Mouse (Mus musculus): ENCODE measurements around the gene Hmcn2. TPM values are rescaled to one million over a fixed set of nuclear protein-coding genes. Genes with fewer than 3 reads are reported as not detected.

The Hmcn2 gene
- polyA plus RNA-seq, 1 experiment from 2014 or later = 1.0 TPM

- Histone ChIP-seq H3K4me3 (replicated peaks; ENCODE audit: low read depth, low read length) (no peak overlapping the region), H3K36me3 (ENCODE audit: insufficient read depth, low read length) (no peaks in the 10 kb centered on the region), H3K27me3 (ENCODE audit: insufficient read depth, low read length) (no peaks in the 10 kb centered on the region), H3K4me1 (replicated peaks; ENCODE audit: insufficient read depth, low read length) (no peaks in the 10 kb centered on the region; the same call in 1 of the 2 replicates), H3K9me3 (replicated peaks; ENCODE audit: low read length) (no peaks in the 10 kb centered on the region), H3K9ac (ENCODE audit: low read depth, low read length) (no peak overlapping the region), H3K27ac (no peak overlapping the region), H3K4me2 (ENCODE audit: low read length) (no peak overlapping the region)
- no peak for TF ChIP-seq CTCF (IDR thresholded peaks at IDR 0.05; ENCODE audit: low read depth)
- ATAC-seq (replicated peaks; ENCODE audit: low FRiP score, low read depth) = peak; percentile 57; the same call in 1 of the 2 replicates
- DNase-seq (ENCODE audit: low spot score) = peak; percentile 72
- WGBS = 18% methylated on average over 9 of the region's 9 CpGs
Observed at GRCm38 (mm10) chr2:31339826-31340225, 25.6 kb downstream of the Hmcn2 start.

GRCm38 (mm10) chr2:31341726-31342535, 27.7 kb downstream of the Hmcn2 start:
- Histone ChIP-seq H3K9me3 (replicated peaks; ENCODE audit: low read length) (no peaks in the 10 kb centered on the region), H3K4me1 (replicated peaks; ENCODE audit: insufficient read depth, low read length) (no peaks in the 10 kb centered on the region; the same call in 1 of the 2 replicates), H3K36me3 (ENCODE audit: insufficient read depth, low read length) (no peaks in the 10 kb centered on the region), H3K4me2 (ENCODE audit: low read length) (no peak overlapping the region), H3K27ac (no peak overlapping the region), H3K27me3 (ENCODE audit: insufficient read depth, low read length) (no peaks in the 10 kb centered on the region), H3K4me3 (replicated peaks; ENCODE audit: low read depth, low read length) (no peak overlapping the region), H3K9ac (ENCODE audit: low read depth, low read length) (no peak overlapping the region)
- WGBS = 77% methylated on average over 8 of the region's 8 CpGs
- no peak for TF ChIP-seq CTCF (IDR thresholded peaks at IDR 0.05; ENCODE audit: low read depth)
- DNase-seq (ENCODE audit: low spot score) (no peak), ATAC-seq (replicated peaks; ENCODE audit: low FRiP score, low read depth) (no peak)

- H3K27ac ChIP-seq = no peak overlapping the region
- ATAC-seq (replicated peaks; ENCODE audit: low FRiP score, low read depth) = no peak; the same call in 1 of the 2 replicates
- no peak overlapping the region for H3K4me3 ChIP-seq (replicated peaks; ENCODE audit: low read depth, low read length)
- H3K4me2 ChIP-seq (ENCODE audit: low read length) = no peak overlapping the region
- H3K27me3 ChIP-seq (ENCODE audit: insufficient read depth, low read length) = no peaks in the 10 kb centered on the region
- DNase-seq (ENCODE audit: low spot score) = peak; percentile 85
- H3K36me3 ChIP-seq (ENCODE audit: insufficient read depth, low read length) = no peaks in the 10 kb centered on the region
- no peak overlapping the region for H3K9ac ChIP-seq (ENCODE audit: low read depth, low read length)
- TF ChIP-seq CTCF (IDR thresholded peaks at IDR 0.05; ENCODE audit: low read depth) = no peak
- H3K9me3 ChIP-seq (replicated peaks; ENCODE audit: low read length) = no peaks in the 10 kb centered on the region
- H3K4me1 ChIP-seq (replicated peaks; ENCODE audit: insufficient read depth, low read length) = no peaks in the 10 kb centered on the region
- WGBS = 32% methylated on average over 12 of the region's 12 CpGs
Observed at GRCm38 (mm10) chr2:31346096-31346495, 31.9 kb downstream of the Hmcn2 start.

DNA sequence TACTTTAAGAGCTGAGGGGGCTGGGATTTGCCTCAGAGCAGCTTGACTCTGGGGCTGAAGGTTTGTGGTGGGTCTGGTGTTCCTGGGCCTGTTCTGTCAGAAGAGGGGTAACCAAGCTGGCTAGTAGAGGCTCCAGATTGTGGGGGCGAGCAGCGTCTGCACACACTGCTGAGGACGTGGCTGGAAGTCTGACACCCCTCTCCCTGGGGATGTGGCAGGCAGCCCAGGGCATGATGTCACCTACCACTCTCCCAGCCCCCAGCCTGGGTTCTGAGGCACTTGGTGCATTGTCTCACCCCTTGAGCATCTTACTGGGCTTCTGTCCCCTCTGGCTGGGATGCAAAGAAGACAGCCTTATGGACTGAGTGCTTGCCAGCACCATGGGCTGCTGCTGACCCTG, 34.2 kb downstream of the Hmcn2 start:
- TF ChIP-seq CTCF (IDR thresholded peaks at IDR 0.05; ENCODE audit: low read depth) = no peak
- WGBS = 72% methylated on average over 3 of the region's 3 CpGs
- Histone ChIP-seq H3K4me1 (replicated peaks; ENCODE audit: insufficient read depth, low read length) (no peaks in the 10 kb centered on the region), H3K27ac (no peak overlapping the region), H3K4me2 (ENCODE audit: low read length) (no peak overlapping the region), H3K9me3 (replicated peaks; ENCODE audit: low read length) (no peaks in the 10 kb centered on the region), H3K4me3 (replicated peaks; ENCODE audit: low read depth, low read length) (no peak overlapping the region), H3K36me3 (ENCODE audit: insufficient read depth, low read length) (no peaks in the 10 kb centered on the region), H3K27me3 (ENCODE audit: insufficient read depth, low read length) (no peaks in the 10 kb centered on the region), H3K9ac (ENCODE audit: low read depth, low read length) (no peak overlapping the region)
- ATAC-seq (replicated peaks; ENCODE audit: low FRiP score, low read depth) = no peak
- DNase-seq (ENCODE audit: low spot score) = no peak

DNA sequence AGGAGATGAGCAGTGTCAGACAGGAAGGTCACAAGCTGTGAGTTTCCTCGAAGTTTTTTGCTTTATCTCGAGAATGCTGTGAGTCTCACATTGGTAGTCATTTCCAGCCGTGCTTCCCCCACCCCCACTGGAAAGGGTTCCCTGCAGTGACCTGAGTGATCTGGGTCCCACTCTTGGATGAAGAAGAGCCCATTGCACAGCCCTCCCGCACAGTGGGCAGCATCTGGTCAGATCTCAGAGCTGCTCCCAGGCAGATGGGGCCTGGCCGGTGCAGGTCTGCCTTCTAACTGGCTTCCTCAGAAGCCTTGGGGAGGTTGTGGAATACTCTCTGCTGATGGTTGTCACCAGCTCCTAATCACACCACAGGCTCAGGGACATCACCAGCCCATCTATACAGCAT, 34.6 kb downstream of the Hmcn2 start:
- Histone ChIP-seq H3K4me1 (replicated peaks; ENCODE audit: insufficient read depth, low read length) (no peaks in the 10 kb centered on the region), H3K9me3 (replicated peaks; ENCODE audit: low read length) (no peaks in the 10 kb centered on the region), H3K9ac (ENCODE audit: low read depth, low read length) (no peak overlapping the region), H3K27ac (no peak overlapping the region), H3K4me3 (replicated peaks; ENCODE audit: low read depth, low read length) (no peak overlapping the region), H3K27me3 (ENCODE audit: insufficient read depth, low read length) (no peaks in the 10 kb centered on the region), H3K4me2 (ENCODE audit: low read length) (no peak overlapping the region), H3K36me3 (ENCODE audit: insufficient read depth, low read length) (no peaks in the 10 kb centered on the region)
- DNase-seq (ENCODE audit: low spot score) (no peak), ATAC-seq (replicated peaks; ENCODE audit: low FRiP score, low read depth) (no peak)
- TF ChIP-seq CTCF (IDR thresholded peaks at IDR 0.05; ENCODE audit: low read depth) = no peak
- WGBS = 66% methylated on average over 5 of the region's 5 CpGs

GRCm38 (mm10) chr2:31356771-31357170, 42.6 kb downstream of the Hmcn2 start:
- DNase-seq (ENCODE audit: low spot score) = no peak
- H3K9ac ChIP-seq (ENCODE audit: low read depth, low read length) = no peak overlapping the region
- H3K36me3 ChIP-seq (ENCODE audit: insufficient read depth, low read length) = no peaks in the 10 kb centered on the region
- ATAC-seq (replicated peaks; ENCODE audit: low FRiP score, low read depth) = no peak
- no peak overlapping the region for H3K27ac ChIP-seq
- 66% methylated on average over 5 of the region's 5 CpGs for WGBS
- TF ChIP-seq CTCF (IDR thresholded peaks at IDR 0.05; ENCODE audit: low read depth) = no peak
- H3K27me3 ChIP-seq (ENCODE audit: insufficient read depth, low read length) = no peaks in the 10 kb centered on the region
- H3K4me3 ChIP-seq (replicated peaks; ENCODE audit: low read depth, low read length) = no peak overlapping the region
- H3K4me1 ChIP-seq (replicated peaks; ENCODE audit: insufficient read depth, low read length) = no peaks in the 10 kb centered on the region
- no peak overlapping the region for H3K4me2 ChIP-seq (ENCODE audit: low read length)
- no peaks in the 10 kb centered on the region for H3K9me3 ChIP-seq (replicated peaks; ENCODE audit: low read length)
